Mouse (Mus musculus): Measurements from ENCODE around the gene Chchd3.

- TF ChIP-seq CTCF (IDR thresholded peaks at IDR 0.05; ENCODE audit: low read depth, low read length), result no peak
- TF ChIP-seq TAL1 (conservative IDR thresholded peaks at IDR 0.05; ENCODE audit: low read depth, low read length), result no peak
- no peak for TF ChIP-seq GATA1 (IDR thresholded peaks at IDR 0.05; ENCODE audit: borderline replicate concordance, low read length)
- TF ChIP-seq POLR2AphosphoS5 (IDR thresholded peaks at IDR 0.05; ENCODE audit: insufficient replicate concordance, low read depth, low read length), result no peak
Observed at GRCm38 (mm10) chr6:32988561-32988960, 71.5 kb downstream of the Chchd3 start.

Measured in G1E (cell line).